Mouse (Mus musculus) megakaryocyte-erythroid progenitor cell, adult 5 weeks (primary cell): ENCODE data around the gene Olfr1115. TPM values are rescaled to one million over a fixed set of nuclear protein-coding genes. Genes with fewer than 3 reads are reported as not detected.

Experiments
- polyA plus RNA-seq: library from polyadenylated mRNA; stranded (reverse); fragments of >175 nt; gene quantifications from 2 replicates; pipeline ENCODE4 v1.2.3, GENCODE M21; 2012

Gene Olfr1115
- not detected in 2 replicates for polyA plus RNA-seq

GRCm38 (mm10) chr2:87247713-87248112 is at the start of gene Olfr1115:
TSS of gene Olfr1115 (plus strand) at chr2:87248013.

GRCm38 (mm10) chr2:87208670-87209069 is 39.1 kb upstream of the Olfr1115 start, which contains the start of gene Olfr1113:
TSS of gene Olfr1113 (plus strand) at chr2:87208970.

GRCm38 (mm10) chr2:87267234-87267633 is 19.4 kb downstream of the Olfr1115 start, which contains the start of gene Olfr1116:
TSS of gene Olfr1116 (plus strand) at chr2:87267534.

Other genes with a start within 250 kb of the Olfr1115 start
- not detected in 2 replicates for gene Olfr1102, start 249.6 kb upstream of the Olfr1115 start, polyA plus RNA-seq
- gene Olfr1104, start 220.9 kb upstream of the Olfr1115 start, polyA plus RNA-seq = not detected in 2 replicates
- not detected in 2 replicates for gene Olfr1105, start 211.5 kb upstream of the Olfr1115 start, polyA plus RNA-seq
- gene Olfr1106, start 195.7 kb upstream of the Olfr1115 start, polyA plus RNA-seq = not detected in 2 replicates
- gene Olfr1107, start 172.2 kb upstream of the Olfr1115 start, polyA plus RNA-seq = 0.01 TPM in 1 of 2 replicates, not detected in the other
- not detected in 2 replicates for gene Olfr1109, start 152.0 kb upstream of the Olfr1115 start, polyA plus RNA-seq
- not detected in 2 replicates for gene Olfr259, start 133.4 kb upstream of the Olfr1115 start, polyA plus RNA-seq
- gene Olfr1110, start 107.7 kb upstream of the Olfr1115 start, polyA plus RNA-seq = not detected in 2 replicates
- gene Olfr1111, start 95.4 kb upstream of the Olfr1115 start, polyA plus RNA-seq = not detected in 2 replicates
- gene Olfr1112, start 60.2 kb upstream of the Olfr1115 start, polyA plus RNA-seq = not detected in 2 replicates
- gene Olfr1113, start 39.0 kb upstream of the Olfr1115 start, polyA plus RNA-seq = not detected in 2 replicates
- gene Olfr1116, start 19.5 kb downstream of the Olfr1115 start, polyA plus RNA-seq = not detected in 2 replicates
- gene Olfr1118, start 59.6 kb downstream of the Olfr1115 start, polyA plus RNA-seq = not detected in 2 replicates
- not detected in 2 replicates for gene Olfr1120, start 106.8 kb downstream of the Olfr1115 start, polyA plus RNA-seq
- not detected in 2 replicates for gene Olfr1121, start 121.9 kb downstream of the Olfr1115 start, polyA plus RNA-seq
- gene Olfr1122, start 137.8 kb downstream of the Olfr1115 start, polyA plus RNA-seq = not detected in 2 replicates
- not detected in 2 replicates for gene Olfr1123, start 168.6 kb downstream of the Olfr1115 start, polyA plus RNA-seq
- 0.02 TPM in 1 of 2 replicates, not detected in the other for gene Olfr1124, start 182.3 kb downstream of the Olfr1115 start, polyA plus RNA-seq
- not detected in 2 replicates for gene Olfr1126, start 205.9 kb downstream of the Olfr1115 start, polyA plus RNA-seq
- gene Pramel7, start 249.1 kb downstream of the Olfr1115 start, polyA plus RNA-seq = not detected in 2 replicates